Mouse (Mus musculus) stomach, postnatal 0 days (tissue): ENCODE data around the gene Gata5. TPM values are rescaled to one million over a fixed set of nuclear protein-coding genes. Genes with fewer than 3 reads are reported as not detected.

ENCODE experiments used
- ATAC-seq: fragments of 200-750 bp; cut with Nextera tagmentation; 2 replicates; pipeline ENCODE4 v1.8.0; 2017; ENCODE audit not compliant: low FRiP score, low TSS enrichment
- DNase-seq: peaks from one replicate; pipeline ENCODE4 v3.0.0-alpha.2; 2016; ENCODE audit warnings: low spot score
- H3K27ac ChIP-seq: fragments of 300-500 bp; sonication (generic); replicated peaks from 2 replicates; pipeline ENCODE4 v1.5.1; 2014; ENCODE audit warnings: mild to moderate bottlenecking, control low read depth
- H3K27me3 ChIP-seq: fragments of 300-500 bp; sonication (generic); 2 replicates; pipeline ENCODE4 v1.6.1; 2014; ENCODE audit warnings: low read length; ENCODE audit not compliant: control insufficient read depth, insufficient read depth
- H3K36me3 ChIP-seq: fragments of 300-500 bp; sonication (generic); 2 replicates; pipeline ENCODE4 v1.6.1; 2014; ENCODE audit warnings: low read length, mixed read lengths; ENCODE audit not compliant: control insufficient read depth, insufficient read depth
- H3K4me1 ChIP-seq: fragments of 300-500 bp; sonication (generic); replicated peaks from 2 replicates; pipeline ENCODE4 v1.6.1; 2014; ENCODE audit warnings: antibody characterized with exemption; ENCODE audit not compliant: control insufficient read depth, insufficient read depth
- H3K4me2 ChIP-seq: fragments of 300-500 bp; sonication (generic); replicated peaks from 2 replicates; pipeline ENCODE4 v1.6.1; 2014; ENCODE audit warnings: low read depth, mild to moderate bottlenecking, control low read depth, moderate library complexity
- H3K4me3 ChIP-seq: fragments of 300-500 bp; sonication (generic); 2 replicates; pipeline ENCODE4 v1.5.1; 2014; ENCODE audit warnings: low read depth, low read length, control low read depth
- H3K9ac ChIP-seq: fragments of 300-500 bp; sonication (generic); 2 replicates; pipeline ENCODE4 v1.6.1; 2014; ENCODE audit warnings: mild to moderate bottlenecking, low read length, control low read depth, mixed read lengths
- H3K9me3 ChIP-seq: fragments of 300-500 bp; sonication (generic); 2 replicates; pipeline ENCODE4 v1.6.1; 2016; ENCODE audit warnings: low read length; ENCODE audit not compliant: control insufficient read depth
- CTCF ChIP-seq: IDR thresholded peaks from 2 replicates; pipeline ENCODE4 v1.5.1; 2016; ENCODE audit warnings: antibody characterized with exemption, low read depth, mild to moderate bottlenecking, moderate library complexity
- EP300 ChIP-seq: optimal IDR thresholded peaks from 2 replicates; pipeline ENCODE3; 2016; ENCODE audit warnings: antibody characterized with exemption
- WGBS: fragments of 180-500 bp; shearing (Covaris S2); extraction: QIAGEN DNeasy Blood & Tissue Kit; methylation state at CpG from one replicate; pipeline ENCODE4 v1.1.7; 2014; 5-methylcytosine and 5-hydroxymethylcytosine counted together
- polyA plus RNA-seq: library from polyadenylated mRNA; unstranded; fragments of >200 nt; fragmentation: Nextera tagmentation; extraction: Ambion mirVana; gene quantifications from 2 replicates; pipeline ENCODE4 v1.2.1, GENCODE M21; 2015

Gene Gata5
- polyA plus RNA-seq, 1 experiment from 2014 or later: 5.9 TPM

- Histone ChIP-seq H3K9me3 (no peaks in the 10 kb centered on the region), H3K4me3 (no peak overlapping the region), H3K4me1 (no peaks in the 10 kb centered on the region), H3K27me3 (no peaks in the 10 kb centered on the region), H3K36me3 (no peaks in the 10 kb centered on the region), H3K4me2 (no peak overlapping the region), H3K9ac (no peak overlapping the region), H3K27ac (no peak overlapping the region)
- ATAC-seq: no peak
- no peak for TF ChIP-seq CTCF
- no peak for TF ChIP-seq EP300
- no peak for DNase-seq
- WGBS: 68% methylated on average over 7 of the region's 7 CpGs
Observed at GRCm38 (mm10) chr2:180362585-180363433, 28.3 kb upstream of the Gata5 start.

- Histone ChIP-seq H3K9me3 (no peaks in the 10 kb centered on the region), H3K4me1 (no peaks in the 10 kb centered on the region), H3K4me2 (no peak overlapping the region), H3K27me3 (no peaks in the 10 kb centered on the region), H3K4me3 (no peak overlapping the region), H3K27ac (no peak overlapping the region), H3K36me3 (no peaks in the 10 kb centered on the region), H3K9ac (no peak overlapping the region)
- WGBS: 6% methylated on average over 4 of the region's 4 CpGs
- peak; percentile 73 for TF ChIP-seq CTCF
- TF ChIP-seq EP300: no peak
- ATAC-seq: peak; percentile 28; the same call in 1 of the 2 replicates
- DNase-seq: peak; percentile 42
Observed at GRCm38 (mm10) chr2:180359062-180359461, 24.6 kb upstream of the Gata5 start.

- H3K36me3 ChIP-seq: no peaks in the 10 kb centered on the region
- peak; percentile 71 for DNase-seq
- peak; percentile 72 for ATAC-seq
- no peaks in the 10 kb centered on the region for H3K27me3 ChIP-seq
- H3K9me3 ChIP-seq: no peaks in the 10 kb centered on the region
- H3K4me1 ChIP-seq: no peaks in the 10 kb centered on the region
- WGBS: 30% methylated on average over 20 of the region's 20 CpGs
- no peak overlapping the region for H3K4me3 ChIP-seq
- TF ChIP-seq EP300 (no peak), CTCF (peak; percentile 88)
- H3K27ac ChIP-seq: no peak overlapping the region
- H3K4me2 ChIP-seq: no peak overlapping the region
- no peak overlapping the region for H3K9ac ChIP-seq
Observed at GRCm38 (mm10) chr2:180353338-180353737, 18.8 kb upstream of the Gata5 start.

GRCm38 (mm10) chr2:180350700-180351099, 16.2 kb upstream of the Gata5 start:
- DNase-seq: no peak
- WGBS: 44% methylated on average over 2 of the region's 2 CpGs
- no peak for ATAC-seq
- no peaks in the 10 kb centered on the region; the same call in 1 of the 2 replicates for H3K4me1 ChIP-seq
- no peak overlapping the region for H3K9ac ChIP-seq
- no peak overlapping the region for H3K4me2 ChIP-seq
- TF ChIP-seq EP300: no peak
- peak; percentile 75 for TF ChIP-seq CTCF
- no peak overlapping the region for H3K4me3 ChIP-seq
- H3K27me3 ChIP-seq: no peaks in the 10 kb centered on the region
- H3K27ac ChIP-seq: no peak overlapping the region
- H3K9me3 ChIP-seq: no peaks in the 10 kb centered on the region
- no peaks in the 10 kb centered on the region for H3K36me3 ChIP-seq

GRCm38 (mm10) chr2:180346820-180347497, 12.5 kb upstream of the Gata5 start:
- no peak overlapping the region for H3K4me2 ChIP-seq
- TF ChIP-seq EP300 (no peak), CTCF (peak; percentile 98)
- H3K9me3 ChIP-seq: no peaks in the 10 kb centered on the region
- H3K27ac ChIP-seq: peak overlapping the region; percentile 45; the same call in 1 of the 2 replicates
- H3K36me3 ChIP-seq: no peaks in the 10 kb centered on the region
- 26% methylated on average over 9 of the region's 9 CpGs for WGBS
- ATAC-seq (peak; percentile 54), DNase-seq (peak; percentile 88)
- no peaks in the 10 kb centered on the region for H3K27me3 ChIP-seq
- no peaks in the 10 kb centered on the region; the same call in 1 of the 2 replicates for H3K4me1 ChIP-seq
- H3K9ac ChIP-seq: no peak overlapping the region
- H3K4me3 ChIP-seq: no peak overlapping the region
